ENCODE assay signal across 12 mouse cellular contexts in genomic region chr2:76088413-76088812, GRCm38 (mm10).
DNase-seq lines count a peak whose midpoint lies in the region; ATAC-seq and TF ChIP-seq lines count a peak whose summit lies in the region.
"Had no signal": no experiment of that assay in that cellular context is flagged by ENCODE, and none has a peak within 500 bp of the region (broad histone marks: within the 10 kb centered on the region; RNA-seq: fewer than 3 reads in every experiment).

No protein-coding gene starts in this region.

- ATAC-seq in heart, embryonic 13.5 days (ENCODE audit: extremely low read depth, insufficient number of reproducible peaks, low FRiP score, low TSS enrichment), result no peak
- peak; percentile 52; the same call in 1 of the 2 replicates for ATAC-seq in lung, embryonic 14.5 days (ENCODE audit: insufficient read depth)
- ATAC-seq in megakaryocyte progenitor cell, adult 5-6 weeks (replicated peaks; ENCODE audit: poor library complexity), result no peak
- no peak for ATAC-seq in inflammation-experienced regulatory T-cells, adult 6 months

- DNase-seq in heart, adult 8-10 months (ENCODE audit: low spot score), result no peak
- peak; percentile 54 for DNase-seq in ovary, adult 18-20 months (ENCODE audit: low spot score)
- no peak for DNase-seq in ovary, postnatal 14 days (ENCODE audit: low spot score)
- peak; percentile 88 for DNase-seq in lung, embryonic 14.5 days
- DNase-seq: retina, postnatal 1 day had no signal

- peaks cover 34% of the 10 kb centered on the region for H3K4me1 ChIP-seq in heart, embryonic 13.5 days
- peaks cover 28% of the 10 kb centered on the region for H3K4me1 ChIP-seq in lung, embryonic 14.5 days (ENCODE audit: insufficient read depth)
- H3K4me1 ChIP-seq in testis, adult 2 months (ENCODE audit: control insufficient read depth, insufficient read depth, low read length), result no peaks in the 10 kb centered on the region; the same call in 1 of the 2 replicates

- H3K27ac ChIP-seq in heart, embryonic 13.5 days (replicated peaks), result peak overlapping the region; percentile 33; the same call in 1 of the 2 replicates
- H3K27ac ChIP-seq in lung, embryonic 14.5 days (ENCODE audit: low read depth), result peak overlapping the region; percentile 89
- peak overlapping the region; percentile 77 for H3K27ac ChIP-seq in testis, adult 2 months (ENCODE audit: control insufficient read depth, insufficient read depth, low read depth, low read length)
- H3K27ac ChIP-seq: embryonic facial prominence, embryonic 13.5 days; hindbrain, embryonic 15.5 days had no signal

- no peak overlapping the region for H3K4me2 ChIP-seq in heart, embryonic 13.5 days
- peak overlapping the region; percentile 13; the same call in 1 of the 2 replicates for H3K4me2 ChIP-seq in lung, embryonic 14.5 days
- H3K4me2 ChIP-seq: embryonic facial prominence, embryonic 13.5 days; hindbrain, embryonic 15.5 days had no signal

- WGBS in heart, embryonic 13.5 days, result 36% methylated on average over 5 of the region's 5 CpGs
- WGBS in lung, embryonic 14.5 days, result 22% methylated on average over 5 of the region's 5 CpGs

- H3K4me3 ChIP-seq in heart, embryonic 13.5 days, result no peak overlapping the region
- no peak overlapping the region for H3K4me3 ChIP-seq in lung, embryonic 14.5 days (ENCODE audit: low read depth, low read length)
- H3K4me3 ChIP-seq in testis, adult 2 months (ENCODE audit: control insufficient read depth, low read depth, low read length), result no peak overlapping the region
- H3K4me3 ChIP-seq: embryonic facial prominence, embryonic 13.5 days; hindbrain, embryonic 15.5 days had no signal

- no peaks in the 10 kb centered on the region for H3K9me3 ChIP-seq in heart, embryonic 13.5 days
- no peaks in the 10 kb centered on the region for H3K9me3 ChIP-seq in lung, embryonic 14.5 days (ENCODE audit: low read depth, low read length)
- H3K9me3 ChIP-seq: embryonic facial prominence, embryonic 13.5 days; hindbrain, embryonic 15.5 days had no signal

- TF ChIP-seq POLR2A in testis, adult 2 months (IDR thresholded peaks at IDR 0.05; ENCODE audit: control insufficient read depth, low read depth, low read length), result no peak

- H3K36me3 ChIP-seq in heart, embryonic 13.5 days, result no peaks in the 10 kb centered on the region
- no peaks in the 10 kb centered on the region for H3K36me3 ChIP-seq in lung, embryonic 14.5 days (ENCODE audit: insufficient read depth)
- no peaks in the 10 kb centered on the region for H3K36me3 ChIP-seq in testis, adult 2 months (ENCODE audit: control insufficient read depth, insufficient read depth, low read length)
- H3K36me3 ChIP-seq: embryonic facial prominence, embryonic 13.5 days; hindbrain, embryonic 15.5 days had no signal

- no peak overlapping the region for H3K9ac ChIP-seq in heart, embryonic 13.5 days
- no peak overlapping the region for H3K9ac ChIP-seq in lung, embryonic 14.5 days
- H3K9ac ChIP-seq: embryonic facial prominence, embryonic 13.5 days; hindbrain, embryonic 15.5 days had no signal

- H3K27me3 ChIP-seq in heart, embryonic 13.5 days (replicated peaks), result 0 out of 2 replicates have a peak, but pooled peaks cover 3% of the 10 kb centered on the region
- H3K27me3 ChIP-seq in lung, embryonic 14.5 days (ENCODE audit: insufficient read depth, low read length), result no peaks in the 10 kb centered on the region
- no peaks in the 10 kb centered on the region for H3K27me3 ChIP-seq in testis, adult 2 months (ENCODE audit: control insufficient read depth, insufficient read depth, low read length)
- H3K27me3 ChIP-seq: CH12.LX; embryonic facial prominence, embryonic 13.5 days; hindbrain, embryonic 15.5 days had no signal

- TF ChIP-seq CTCF in lung, embryonic 14.5 days (IDR thresholded peaks at IDR 0.05; ENCODE audit: low read depth), result no peak
- TF ChIP-seq CTCF in testis, adult 2 months (IDR thresholded peaks at IDR 0.05; ENCODE audit: control insufficient read depth, insufficient read depth, insufficient replicate concordance, low read depth, low read length), result no peak

Comparison
In these comparisons a context has a peak if more than half of its experiments do, and no peak if none do; other contexts are left out.
1. DNase-seq: peak in ovary, adult 18-20 months (single experiment) and lung, embryonic 14.5 days (single experiment); none in heart, adult 8-10 months (single experiment) and ovary, postnatal 14 days (single experiment).
2. H3K27ac ChIP-seq: peak in every context shown above with its lines; median percentile 89 in lung, embryonic 14.5 days; 77 in testis, adult 2 months; 33 in heart, embryonic 13.5 days.